Mouse (Mus musculus) neural tube, embryonic 11.5 days (tissue): ENCODE results near the gene Zfp791. TPM values are rescaled to one million over a fixed set of nuclear protein-coding genes. Genes with fewer than 3 reads are reported as not detected.

Experiments
- ATAC-seq: fragments of 200-750 bp; cut with Nextera tagmentation; 2 replicates; pipeline ENCODE4 v1.8.0; 2017; ENCODE audit warnings: moderate number of reproducible peaks, mild to moderate bottlenecking, moderate TSS enrichment, moderate library complexity; ENCODE audit not compliant: insufficient read depth, low FRiP score, low TSS enrichment
- DNase-seq: peaks from one replicate; pipeline ENCODE4 v3.0.0-alpha.2; 2015; ENCODE audit warnings: low spot score
- H3K27ac ChIP-seq: fragments of 300-500 bp; sonication (generic); 2 replicates; pipeline ENCODE4 v1.5.1; 2014; ENCODE audit warnings: low read depth, mild to moderate bottlenecking, low read length
- H3K27me3 ChIP-seq: fragments of 300-500 bp; sonication (generic); 2 replicates; pipeline ENCODE4 v1.6.1; 2014; ENCODE audit warnings: mild to moderate bottlenecking, low read length, mixed read lengths; ENCODE audit not compliant: control insufficient read depth, insufficient read depth
- H3K36me3 ChIP-seq: fragments of 300-500 bp; sonication (generic); 2 replicates; pipeline ENCODE4 v1.6.1; 2014; ENCODE audit warnings: mild to moderate bottlenecking, low read length, moderate library complexity, mixed read lengths; ENCODE audit not compliant: control insufficient read depth, insufficient read depth
- H3K4me1 ChIP-seq: fragments of 300-500 bp; sonication (generic); 2 replicates; pipeline ENCODE4 v1.6.1; 2014; ENCODE audit warnings: low read length, mixed read lengths; ENCODE audit not compliant: control insufficient read depth, insufficient read depth
- H3K4me2 ChIP-seq: fragments of 300-500 bp; sonication (generic); 2 replicates; pipeline ENCODE4 v1.6.1; 2014; ENCODE audit warnings: low read depth, mild to moderate bottlenecking, moderate library complexity
- H3K4me3 ChIP-seq: fragments of 300-500 bp; sonication (generic); 2 replicates; pipeline ENCODE4 v1.5.1; 2014; ENCODE audit warnings: low read depth, low read length
- H3K9ac ChIP-seq: fragments of 300-500 bp; sonication (generic); 2 replicates; pipeline ENCODE4 v1.6.1; 2014; ENCODE audit warnings: mild to moderate bottlenecking, low read length
- H3K9me3 ChIP-seq: fragments of 300-500 bp; sonication (generic); 2 replicates; pipeline ENCODE4 v1.6.1; 2016; ENCODE audit warnings: low read length; ENCODE audit not compliant: control insufficient read depth
- WGBS: fragments of 180-500 bp; shearing (Covaris S2); extraction: QIAGEN DNeasy Blood & Tissue Kit; methylation state at CpG from one replicate; pipeline ENCODE4 v1.1.7; 2014; 5-methylcytosine and 5-hydroxymethylcytosine counted together
- polyA plus RNA-seq: library from polyadenylated mRNA; unstranded; fragments of >200 nt; fragmentation: Nextera tagmentation; extraction: Ambion mirVana; gene quantifications from 2 replicates; pipeline ENCODE4 v1.2.1, GENCODE M21; 2014

The Zfp791 gene
- polyA plus RNA-seq, 1 experiment from 2014 or later: 1.7 TPM

DNA sequence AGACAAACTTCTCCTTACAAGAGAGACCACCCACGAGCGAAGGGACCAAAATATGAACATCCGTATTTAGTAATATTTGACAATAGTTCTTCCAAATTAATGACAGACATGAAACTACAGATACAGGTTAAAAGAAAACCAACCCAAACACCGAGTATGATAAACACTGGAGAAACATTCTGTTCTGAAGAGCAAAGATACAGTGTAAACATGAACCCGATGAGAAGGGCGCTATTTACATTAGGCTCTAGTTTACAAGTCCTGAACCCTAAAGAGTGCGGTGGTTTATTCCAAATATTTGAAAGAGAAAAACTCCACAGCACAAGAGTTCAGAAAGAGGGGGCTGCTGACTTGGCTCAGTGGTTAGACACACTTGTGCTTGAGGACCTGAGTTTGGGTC, 5.9 kb downstream of the Zfp791 start:
- Histone ChIP-seq H3K9me3 (no peaks in the 10 kb centered on the region), H3K27ac (no peak overlapping the region), H3K4me3 (no peak overlapping the region), H3K36me3 (no peaks in the 10 kb centered on the region), H3K9ac (no peak overlapping the region), H3K4me1 (no peaks in the 10 kb centered on the region), H3K27me3 (no peaks in the 10 kb centered on the region), H3K4me2 (no peak overlapping the region)
- DNase-seq: no peak
- WGBS: 92% methylated on average over 7 of the region's 7 CpGs
- no peak for ATAC-seq

GRCm38 (mm10) chr8:85115501-85115900, 7.4 kb downstream of the Zfp791 start:
- H3K4me3 ChIP-seq: no peak overlapping the region
- no peaks in the 10 kb centered on the region for H3K9me3 ChIP-seq
- ATAC-seq: no peak
- H3K27me3 ChIP-seq: no peaks in the 10 kb centered on the region
- WGBS: 79% methylated on average over 4 of the region's 4 CpGs
- H3K9ac ChIP-seq: no peak overlapping the region
- H3K27ac ChIP-seq: no peak overlapping the region
- peaks cover 2% of the 10 kb centered on the region; the same call in 1 of the 2 replicates for H3K36me3 ChIP-seq
- H3K4me2 ChIP-seq: no peak overlapping the region
- no peak for DNase-seq
- no peaks in the 10 kb centered on the region for H3K4me1 ChIP-seq

GRCm38 (mm10) chr8:85113241-85113640, 9.7 kb downstream of the Zfp791 start:
- H3K9ac ChIP-seq: no peak overlapping the region
- no peak overlapping the region for H3K4me2 ChIP-seq
- peaks cover 2% of the 10 kb centered on the region; the same call in 1 of the 2 replicates for H3K36me3 ChIP-seq
- WGBS: 96% methylated on average over 10 of the region's 10 CpGs
- ATAC-seq (no peak), DNase-seq (no peak)
- no peak overlapping the region for H3K4me3 ChIP-seq
- H3K27ac ChIP-seq: no peak overlapping the region
- no peaks in the 10 kb centered on the region for H3K9me3 ChIP-seq
- H3K4me1 ChIP-seq: no peaks in the 10 kb centered on the region
- H3K27me3 ChIP-seq: no peaks in the 10 kb centered on the region

GRCm38 (mm10) chr8:85100076-85100665, 22.7 kb downstream of the Zfp791 start:
- Histone ChIP-seq H3K4me2 (no peak overlapping the region), H3K27me3 (no peaks in the 10 kb centered on the region), H3K36me3 (0 out of 2 replicates have a peak, but pooled peaks cover 3% of the 10 kb centered on the region), H3K4me1 (no peaks in the 10 kb centered on the region), H3K27ac (no peak overlapping the region), H3K9me3 (no peaks in the 10 kb centered on the region), H3K4me3 (no peak overlapping the region), H3K9ac (no peak overlapping the region)
- DNase-seq (no peak), ATAC-seq (no peak)
- 84% methylated on average over 4 of the region's 4 CpGs for WGBS

- 82% methylated on average over 4 of the region's 4 CpGs for WGBS
- DNase-seq: no peak
- H3K36me3 ChIP-seq: peaks cover 3% of the 10 kb centered on the region; the same call in 1 of the 2 replicates
Observed at GRCm38 (mm10) chr8:85096850-85097249, 26.0 kb downstream of the Zfp791 start.

GRCm38 (mm10) chr8:85096196-85096595, 26.7 kb downstream of the Zfp791 start:
- DNase-seq: no peak
- Histone ChIP-seq H3K4me1 (no peaks in the 10 kb centered on the region), H3K4me3 (no peak overlapping the region), H3K27ac (no peak overlapping the region), H3K4me2 (no peak overlapping the region), H3K9ac (no peak overlapping the region), H3K9me3 (no peaks in the 10 kb centered on the region), H3K36me3 (peaks cover 3% of the 10 kb centered on the region; the same call in 1 of the 2 replicates), H3K27me3 (no peaks in the 10 kb centered on the region)
- WGBS: 93% methylated on average over 16 of the region's 16 CpGs
- no peak for ATAC-seq

More at GRCm38 (mm10) chr8:85096850-85097249, 26.0 kb downstream of the Zfp791 start:
- Histone ChIP-seq H3K9me3 (no peaks in the 10 kb centered on the region), H3K9ac (no peak overlapping the region), H3K4me1 (no peaks in the 10 kb centered on the region), H3K27me3 (no peaks in the 10 kb centered on the region), H3K4me2 (no peak overlapping the region), H3K27ac (no peak overlapping the region), H3K4me3 (no peak overlapping the region)
- no peak for ATAC-seq

- H3K9ac ChIP-seq: no peak overlapping the region
- no peak overlapping the region for H3K4me2 ChIP-seq
- 88% methylated on average over 7 of the region's 7 CpGs for WGBS
- no peak overlapping the region for H3K27ac ChIP-seq
- peaks cover 3% of the 10 kb centered on the region; the same call in 1 of the 2 replicates for H3K36me3 ChIP-seq
- ATAC-seq (no peak), DNase-seq (no peak)
- no peaks in the 10 kb centered on the region for H3K27me3 ChIP-seq
- H3K4me3 ChIP-seq: no peak overlapping the region
- no peaks in the 10 kb centered on the region for H3K4me1 ChIP-seq
- no peaks in the 10 kb centered on the region for H3K9me3 ChIP-seq
Observed at GRCm38 (mm10) chr8:85095566-85095965, 27.3 kb downstream of the Zfp791 start.

DNA sequence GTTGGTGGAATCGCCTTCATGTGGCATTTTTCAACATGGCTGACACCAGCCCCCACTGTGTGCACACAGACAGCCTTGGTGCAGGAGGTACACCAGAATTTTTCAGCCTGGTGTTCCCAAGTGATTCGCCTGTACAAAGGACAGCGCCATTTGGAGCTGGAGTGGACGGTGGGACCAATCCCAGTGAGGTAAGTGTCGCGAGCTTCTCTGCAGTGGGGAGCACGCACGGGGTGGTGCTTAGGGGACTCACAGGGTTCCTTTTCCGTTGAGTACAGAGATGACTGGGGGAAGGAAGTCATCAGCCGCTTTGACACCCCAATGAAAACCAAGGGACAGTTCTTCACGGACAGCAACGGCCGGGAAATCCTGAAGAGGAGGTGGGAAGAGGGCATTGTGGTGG, 27.8 kb downstream of the Zfp791 start:
- Histone ChIP-seq H3K27me3 (no peaks in the 10 kb centered on the region), H3K9ac (no peak overlapping the region), H3K27ac (no peak overlapping the region), H3K4me2 (no peak overlapping the region), H3K36me3 (peaks cover 3% of the 10 kb centered on the region; the same call in 1 of the 2 replicates), H3K4me3 (no peak overlapping the region), H3K9me3 (no peaks in the 10 kb centered on the region), H3K4me1 (no peaks in the 10 kb centered on the region)
- WGBS: 94% methylated on average over 13 of the region's 13 CpGs
- ATAC-seq (no peak), DNase-seq (no peak)

GRCm38 (mm10) chr8:85091526-85092090, 31.3 kb downstream of the Zfp791 start:
- H3K4me2 ChIP-seq: no peak overlapping the region

More at GRCm38 (mm10) chr8:85091526-85092090, 31.3 kb downstream of the Zfp791 start:
- H3K9ac ChIP-seq: no peak overlapping the region
- whole genome bisulfite sequencing: 24% methylated on average over 21 of the region's 21 CpGs
- no peak overlapping the region for H3K27ac ChIP-seq
- ATAC-seq: no peak
- no peaks in the 10 kb centered on the region for H3K27me3 ChIP-seq
- DNase-seq: no peak
- H3K4me1 ChIP-seq: no peaks in the 10 kb centered on the region
- no peak overlapping the region for H3K4me3 ChIP-seq
- H3K9me3 ChIP-seq: no peaks in the 10 kb centered on the region
- H3K36me3 ChIP-seq: no peaks in the 10 kb centered on the region; the same call in 1 of the 2 replicates
